ENCODE assay signal across 8 mouse cellular contexts in genomic region chr17:86937497-86938155, GRCm38 (mm10). TPM values are rescaled to one million over a fixed set of nuclear protein-coding genes. Genes with fewer than 3 reads are reported as not detected.
A peak's percentile ranks its signal among the peaks of the same experiment; 100 is the strongest.
DNase-seq lines count a peak whose midpoint lies in the region; ATAC-seq and TF ChIP-seq lines count a peak whose summit lies in the region.

No protein-coding gene starts in this region.

- no peak for TF ChIP-seq RAD21 in CH12.LX (IDR thresholded peaks at IDR 0.05; ENCODE audit: low read depth, low read length)

- under 1% methylated on average over 20 of the region's 20 CpGs for WGBS in forebrain, postnatal 0 days
- WGBS in liver, embryonic 16.5 days (ENCODE audit: insufficient replicate concordance): 4% methylated on average over 20 of the region's 20 CpGs
- 4% methylated on average over 20 of the region's 20 CpGs for WGBS in neural tube, embryonic 13.5 days

- no peaks in the 10 kb centered on the region for H3K79me2 ChIP-seq in CH12.LX (replicated peaks; ENCODE audit: control insufficient read depth, extremely low read depth, insufficient read depth, poor library complexity, severe bottlenecking)

- no peak overlapping the region for H3K27ac ChIP-seq in CH12.LX (ENCODE audit: insufficient read depth, low read depth)
- H3K27ac ChIP-seq in forebrain, postnatal 0 days (ENCODE audit: low read depth, low read length): no peak overlapping the region
- no peak overlapping the region for H3K27ac ChIP-seq in liver, embryonic 16.5 days (ENCODE audit: low read length)
- peak overlapping the region; percentile 49 for H3K27ac ChIP-seq in neural tube, embryonic 13.5 days (replicated peaks)

- dilution Hi-C loops in CH12.LX (cut with MboI; ENCODE audit: extremely low pct_ligation_motif_present, extremely low pct_unique_long_range_greater_than_20kb, low sequenced_read_pairs): no loop called here

- peak; percentile 31; the same call in 1 of the 2 replicates for ATAC-seq in cerebellum, adult (ENCODE audit: insufficient number of reproducible peaks, low FRiP score, low TSS enrichment)
- ATAC-seq in forebrain, postnatal 0 days: peak; percentile 84
- peak; percentile 51; the same call in 1 of the 2 replicates for ATAC-seq in liver, embryonic 16.5 days (ENCODE audit: low read depth)
- ATAC-seq in neural tube, embryonic 13.5 days (ENCODE audit: low read depth): peak; percentile 90

- intact Hi-C loops in heart, postnatal 36 days (cut with DNase I): loop anchor here (1.0 kb wide), 1 partner anchor 25 kb away; no protein-coding TSS in a partner anchor

- no peak for TF ChIP-seq CTCF in CH12.LX (conservative IDR thresholded peaks at IDR 0.05 in 1 of 2, IDR thresholded peaks at IDR 0.05 in 1 of 2; ENCODE audit: low read depth in 2 of 2, low read length in 2 of 2)
- TF ChIP-seq CTCF in forebrain, postnatal 0 days (IDR thresholded peaks at IDR 0.05; ENCODE audit: low read depth): no peak

- H3K9me3 ChIP-seq in CH12.LX (replicated peaks; ENCODE audit: low read length): no peaks in the 10 kb centered on the region
- H3K9me3 ChIP-seq in forebrain, postnatal 0 days (ENCODE audit: low read length): no peaks in the 10 kb centered on the region
- no peaks in the 10 kb centered on the region for H3K9me3 ChIP-seq in liver, embryonic 16.5 days (replicated peaks; ENCODE audit: control insufficient read depth, low read length)
- H3K9me3 ChIP-seq in neural tube, embryonic 13.5 days: no peaks in the 10 kb centered on the region

- peaks cover 6% of the 10 kb centered on the region for H3K27me3 ChIP-seq in CH12.LX (replicated peaks)
- no peaks in the 10 kb centered on the region for H3K27me3 ChIP-seq in forebrain, postnatal 0 days (ENCODE audit: insufficient read depth, low read length)
- H3K27me3 ChIP-seq in liver, embryonic 16.5 days (ENCODE audit: control insufficient read depth, insufficient read depth, low read depth, low read length): peaks cover 7% of the 10 kb centered on the region
- H3K27me3 ChIP-seq in neural tube, embryonic 13.5 days: no peaks in the 10 kb centered on the region

- H3K4me3 ChIP-seq in CH12.LX (replicated peaks in 1 of 3; ENCODE audit: low read depth in 2 of 3, low read length in 2 of 3, poor library complexity in 1 of 3): no peak overlapping the region
- peak overlapping the region; percentile 37 for H3K4me3 ChIP-seq in forebrain, postnatal 0 days (ENCODE audit: low read depth, low read length)
- H3K4me3 ChIP-seq in liver, embryonic 16.5 days (ENCODE audit: low read depth, low read length): peak overlapping the region; percentile 18; the same call in 1 of the 2 replicates
- H3K4me3 ChIP-seq in neural tube, embryonic 13.5 days: peak overlapping the region; percentile 41

- H3K4me2 ChIP-seq in CH12.LX (ENCODE audit: insufficient read depth, low read depth, poor library complexity, severe bottlenecking): 0 out of 2 replicates have a peak overlapping the region, but pooled peaks have one; percentile 3
- peak overlapping the region; percentile 59 for H3K4me2 ChIP-seq in forebrain, postnatal 0 days (ENCODE audit: low read depth)
- H3K4me2 ChIP-seq in liver, embryonic 16.5 days (ENCODE audit: low read depth, low read length): peak overlapping the region; percentile 47
- H3K4me2 ChIP-seq in neural tube, embryonic 13.5 days: peak overlapping the region; percentile 63

- TF ChIP-seq EP300 in CH12.LX (IDR thresholded peaks at IDR 0.05; ENCODE audit: low read length): no peak

- no peak for TF ChIP-seq POLR2A in CH12.LX (IDR thresholded peaks at IDR 0.05; ENCODE audit: low read depth, low read length)

- H3K9ac ChIP-seq in CH12.LX (ENCODE audit: insufficient read depth, low read depth): no peak overlapping the region
- peak overlapping the region; percentile 37; the same call in 1 of the 2 replicates for H3K9ac ChIP-seq in forebrain, postnatal 0 days
- no peak overlapping the region for H3K9ac ChIP-seq in liver, embryonic 16.5 days (ENCODE audit: low read depth, low read length)
- peak overlapping the region; percentile 59 for H3K9ac ChIP-seq in neural tube, embryonic 13.5 days

- H3K36me3 ChIP-seq in CH12.LX (replicated peaks in 1 of 2; ENCODE audit: control insufficient read depth in 1 of 2, insufficient read depth in 1 of 2, low read length in 1 of 2): no peaks in the 10 kb centered on the region
- H3K36me3 ChIP-seq in forebrain, postnatal 0 days (ENCODE audit: insufficient read depth): no peaks in the 10 kb centered on the region
- H3K36me3 ChIP-seq in liver, embryonic 16.5 days (ENCODE audit: control insufficient read depth, insufficient read depth): no peaks in the 10 kb centered on the region
- H3K36me3 ChIP-seq in neural tube, embryonic 13.5 days: no peaks in the 10 kb centered on the region

- peak; percentile 51 for DNase-seq in CH12.LX (ENCODE audit: extremely low read depth)
- DNase-seq in forebrain, postnatal 0 days: peak; percentile 77
- peak; percentile 81 to 83 for DNase-seq in heart, postnatal 36 days
- DNase-seq in layer of hippocampus, adult 11-12 months (ENCODE audit: low spot score): peak; percentile 79
- DNase-seq in thymus, adult 18-20 months: peak; percentile 44 to 49

- peaks cover 3 to 20% of the 10 kb centered on the region in 2 experiments; a peak in 2 of 4 replicates for H3K4me1 ChIP-seq in CH12.LX (ENCODE audit: control insufficient read depth in 1 of 2, insufficient read depth in 2 of 2)
- peaks cover 19% of the 10 kb centered on the region for H3K4me1 ChIP-seq in forebrain, postnatal 0 days (ENCODE audit: insufficient read depth)
- no peaks in the 10 kb centered on the region; the same call in 1 of the 2 replicates for H3K4me1 ChIP-seq in liver, embryonic 16.5 days (ENCODE audit: control insufficient read depth, low read depth, low read length)
- H3K4me1 ChIP-seq in neural tube, embryonic 13.5 days (replicated peaks): peaks cover 24% of the 10 kb centered on the region

- in situ Hi-C loops in CH12.LX (cut with MboI; ENCODE audit: low pct_ligation_motif_present, low pct_unique_long_range_greater_than_20kb, low sequenced_read_pairs): no loop called here

TF ChIP-seq in CH12.LX, 34 proteins besides CTCF, POLR2A, EP300 and RAD21:
- TF ChIP-seq USF1 (IDR thresholded peaks at IDR 0.05; ENCODE audit: low read depth, low read length) (peak; percentile 83), ETS1 (conservative IDR thresholded peaks at IDR 0.05; ENCODE audit: low read depth, low read length) (peak; percentile 60), MEF2A (IDR thresholded peaks at IDR 0.05; ENCODE audit: borderline replicate concordance, low read depth, low read length) (no peak), MAX (IDR thresholded peaks at IDR 0.05; ENCODE audit: low read length) (peak; percentile 81; the same call in 1 of the 2 replicates), USF2 (conservative IDR thresholded peaks at IDR 0.05; ENCODE audit: low read depth, low read length) (peak; percentile 78), JUN (IDR thresholded peaks at IDR 0.05; ENCODE audit: insufficient read depth, low read depth, low read length) (peak; percentile 44), CHD2 (IDR thresholded peaks at IDR 0.05; ENCODE audit: low read length) (no peak), BHLHE40 (IDR thresholded peaks at IDR 0.05; ENCODE audit: low read depth, low read length) (peak; percentile 97)
TF ChIP-seq in CH12.LX: peak in this region for 6.

RNA-seq across cellular contexts. Expression of gene Atp6v1e2, which starts 10.1 kb away (rescaled TPM):
- not detected in 2 replicates for total RNA-seq in CH12.LX (2012; rRNA removed)
- not detected in 2 replicates for total RNA-seq in CH12.LX (2014; rRNA removed)
- not detected in 2 replicates for polyA plus RNA-seq in CH12.LX (2012; ENCODE audit: insufficient read length, low read depth)
- not detected in 2 replicates for total RNA-seq in forebrain, postnatal 0 days (2014; rRNA removed)
- 0.15 and 0.21 TPM in 2 replicates for polyA plus RNA-seq in forebrain, postnatal 0 days (2015; fragmentation: Nextera tagmentation; extraction: Ambion mirVana)
- not detected for total RNA-seq in heart, postnatal 36 days (2021)
- not detected in 2 replicates for polyA plus RNA-seq in liver, embryonic 16.5 days (2015; fragmentation: Nextera tagmentation; extraction: Ambion mirVana)
- not detected in 2 replicates for polyA plus RNA-seq in neural tube, embryonic 13.5 days (2015; fragmentation: Nextera tagmentation; extraction: Ambion mirVana)

RNA-seq across cellular contexts. Expression of gene Tmem247, which starts 20.5 kb away (rescaled TPM):
- total RNA-seq in CH12.LX (2012; rRNA removed) (not detected in 2 replicates), CH12.LX (2014; rRNA removed) (not detected in 2 replicates)
- polyA plus RNA-seq in CH12.LX (2012; ENCODE audit: insufficient read length, low read depth): not detected in 2 replicates
- not detected in 2 replicates for total RNA-seq in forebrain, postnatal 0 days (2014; rRNA removed)
- not detected in 2 replicates for polyA plus RNA-seq in forebrain, postnatal 0 days (2015; fragmentation: Nextera tagmentation; extraction: Ambion mirVana)
- not detected for total RNA-seq in heart, postnatal 36 days (2021)
- polyA plus RNA-seq in liver, embryonic 16.5 days (2015; fragmentation: Nextera tagmentation; extraction: Ambion mirVana): not detected in 2 replicates
- not detected in 2 replicates for polyA plus RNA-seq in neural tube, embryonic 13.5 days (2015; fragmentation: Nextera tagmentation; extraction: Ambion mirVana)

RNA-seq across cellular contexts. Expression of gene Rhoq, which starts 25.3 kb away (rescaled TPM):
- 10.7 and 18.8 TPM in 2 replicates for total RNA-seq in CH12.LX (2012; rRNA removed)
- total RNA-seq in CH12.LX (2014; rRNA removed): 23.2 and 23.9 TPM in 2 replicates
- 22.5 and 24.4 TPM in 2 replicates for polyA plus RNA-seq in CH12.LX (2012; ENCODE audit: insufficient read length, low read depth)
- 17.9 and 18.2 TPM in 2 replicates for total RNA-seq in forebrain, postnatal 0 days (2014; rRNA removed)
- 2.7 and 4.0 TPM in 2 replicates for polyA plus RNA-seq in forebrain, postnatal 0 days (2015; fragmentation: Nextera tagmentation; extraction: Ambion mirVana)
- total RNA-seq in heart, postnatal 36 days (2021): 100 to 1,000 TPM; 144 to 146 TPM
- 0.86 and 1.1 TPM in 2 replicates for polyA plus RNA-seq in liver, embryonic 16.5 days (2015; fragmentation: Nextera tagmentation; extraction: Ambion mirVana)
- 8.7 and 10.5 TPM in 2 replicates for polyA plus RNA-seq in neural tube, embryonic 13.5 days (2015; fragmentation: Nextera tagmentation; extraction: Ambion mirVana)

Comparison
In these comparisons a context has a peak if more than half of its experiments do, and no peak if none do; other contexts are left out.
1. H3K4me2 ChIP-seq: peak in every context shown above with its lines; median percentile 63 in neural tube, embryonic 13.5 days; 59 in forebrain, postnatal 0 days; 47 in liver, embryonic 16.5 days; 3 in CH12.LX.
2. H3K4me3 ChIP-seq: peak in forebrain, postnatal 0 days (single experiment), liver, embryonic 16.5 days (single experiment) and neural tube, embryonic 13.5 days (single experiment); none in CH12.LX (0 of 3).
3. H3K9ac ChIP-seq: peak in forebrain, postnatal 0 days (single experiment) and neural tube, embryonic 13.5 days (single experiment); none in CH12.LX (single experiment) and liver, embryonic 16.5 days (single experiment).
4. ATAC-seq: peak in every context shown above with its lines; median percentile 90 in neural tube, embryonic 13.5 days; 84 in forebrain, postnatal 0 days; 51 in liver, embryonic 16.5 days; 31 in cerebellum, adult.
5. Peak in every context shown above with its lines, with median percentiles within 50 percentile points of each other: DNase-seq.